15 mouse cellular contexts compared by ENCODE assay signal in genomic region chr6:57106358-57106757, GRCm38 (mm10). TPM values are rescaled to one million over a fixed set of nuclear protein-coding genes. Genes with fewer than 3 reads are reported as not detected.
A peak's percentile ranks its signal among the peaks of the same experiment; 100 is the strongest.
DNase-seq lines count a peak whose midpoint lies in the region; ATAC-seq and TF ChIP-seq lines count a peak whose summit lies in the region.
"Had no signal": no experiment of that assay in that cellular context is flagged by ENCODE, and none has a peak within 500 bp of the region (broad histone marks: within the 10 kb centered on the region; RNA-seq: fewer than 3 reads in every experiment).

No protein-coding gene starts in this region.

- no peaks in the 10 kb centered on the region for H3K36me3 ChIP-seq in liver, embryonic 14.5 days (replicated peaks; ENCODE audit: control insufficient read depth, insufficient read depth, low read depth)
- H3K36me3 ChIP-seq in liver, embryonic 11.5 days (ENCODE audit: control insufficient read depth, insufficient read depth, low read length), result no peaks in the 10 kb centered on the region
- H3K36me3 ChIP-seq: kidney, embryonic 15.5 days had no signal

- no peak overlapping the region for H3K4me3 ChIP-seq in liver, embryonic 14.5 days (ENCODE audit: insufficient read depth in 1 of 2, low read depth in 2 of 2, low read length in 2 of 2)
- H3K4me3 ChIP-seq in liver, embryonic 11.5 days (ENCODE audit: low read depth, low read length), result no peak overlapping the region
- H3K4me3 ChIP-seq: kidney, embryonic 15.5 days had no signal

- peak in 1 of 3 experiments; percentile 1 for DNase-seq in liver, embryonic 14.5 days (ENCODE audit: low read depth in 3 of 3, low spot score in 3 of 3)
- DNase-seq in liver, embryonic 11.5 days (ENCODE audit: low spot score), result no peak
- peak; percentile 6 for DNase-seq in MEL-GATA-1-ER (ENCODE audit: extremely low read depth, low read depth)
- peak; percentile 10 for DNase-seq in c-Kit-positive CD71-positive TER-119-negative erythroid progenitor cells, embryonic 14.5 days (ENCODE audit: low read depth)
- DNase-seq in retina, embryonic 14.5 days (ENCODE audit: low spot score), result peak; percentile 15
- DNase-seq in frontal cortex, postnatal 10 days (ENCODE audit: low spot score in 2 of 2), result no peak
- no peak for DNase-seq in layer of hippocampus, postnatal 14 days (ENCODE audit: low spot score in 2 of 2)
- DNase-seq: cerebellum, adult 8-10 months; gastrocnemius, postnatal 10 days; thymus, postnatal 14 days had no signal

- H3K9ac ChIP-seq in liver, embryonic 14.5 days (replicated peaks), result no peak overlapping the region
- no peak overlapping the region for H3K9ac ChIP-seq in liver, embryonic 11.5 days (ENCODE audit: low read depth, low read length)
- H3K9ac ChIP-seq: kidney, embryonic 15.5 days had no signal

- 41% methylated on average over 1 of the region's 1 CpGs for WGBS in liver, embryonic 14.5 days (ENCODE audit: insufficient replicate concordance)
- 54% methylated on average over 1 of the region's 1 CpGs for WGBS in liver, embryonic 11.5 days

- no peak overlapping the region for H3K27ac ChIP-seq in liver, embryonic 14.5 days
- no peak overlapping the region for H3K27ac ChIP-seq in liver, embryonic 11.5 days (ENCODE audit: low read depth, low read length)
- H3K27ac ChIP-seq: kidney, embryonic 15.5 days had no signal

- no peaks in the 10 kb centered on the region for H3K27me3 ChIP-seq in liver, embryonic 14.5 days (ENCODE audit: control insufficient read depth, insufficient read depth, low read length)
- no peaks in the 10 kb centered on the region for H3K27me3 ChIP-seq in liver, embryonic 11.5 days (replicated peaks; ENCODE audit: control insufficient read depth, insufficient read depth, low read length)
- H3K27me3 ChIP-seq: kidney, embryonic 15.5 days had no signal

- no peak for ATAC-seq in liver, embryonic 14.5 days (ENCODE audit: insufficient read depth)
- no peak for ATAC-seq in liver, embryonic 11.5 days (replicated peaks; ENCODE audit: low FRiP score)
- ATAC-seq: midbrain, embryonic 16.5 days had no signal

- no peaks in the 10 kb centered on the region for H3K9me3 ChIP-seq in liver, embryonic 14.5 days (ENCODE audit: control insufficient read depth, low read length)
- no peaks in the 10 kb centered on the region for H3K9me3 ChIP-seq in liver, embryonic 11.5 days (ENCODE audit: control insufficient read depth, low read length)
- H3K9me3 ChIP-seq: kidney, embryonic 15.5 days had no signal

- H3K4me1 ChIP-seq in liver, embryonic 14.5 days (replicated peaks; ENCODE audit: control insufficient read depth in 2 of 2, insufficient read depth in 2 of 2, low read length in 1 of 2), result no peaks in the 10 kb centered on the region
- no peaks in the 10 kb centered on the region for H3K4me1 ChIP-seq in liver, embryonic 11.5 days (replicated peaks; ENCODE audit: control insufficient read depth, insufficient read depth, low read length)
- H3K4me1 ChIP-seq: kidney, embryonic 15.5 days had no signal

- TF ChIP-seq CTCF in liver, embryonic 14.5 days (IDR thresholded peaks at IDR 0.05; ENCODE audit: low read depth), result peak; percentile 22; the same call in 1 of the 2 replicates

- H3K4me2 ChIP-seq in liver, embryonic 14.5 days (ENCODE audit: low read depth), result no peak overlapping the region
- no peak overlapping the region for H3K4me2 ChIP-seq in liver, embryonic 11.5 days
- H3K4me2 ChIP-seq: kidney, embryonic 15.5 days had no signal

- no peak for TF ChIP-seq EP300 in liver, embryonic 14.5 days (IDR thresholded peaks at IDR 0.05; ENCODE audit: low read depth)

RNA-seq across cellular contexts. Expression of gene Vmn1r10, which starts 2.9 kb away (rescaled TPM):
- polyA plus RNA-seq in liver, embryonic 14.5 days (2012; rRNA removed), result not detected in 2 replicates
- not detected in 2 replicates for polyA plus RNA-seq in liver, embryonic 14.5 days (2014; fragmentation: Nextera tagmentation; extraction: Ambion mirVana)
- polyA plus RNA-seq in liver, embryonic 11.5 days (2014; fragmentation: Nextera tagmentation; extraction: Ambion mirVana), result not detected in 2 replicates
- total RNA-seq in layer of hippocampus, postnatal 14 days (2021), result not detected
- total RNA-seq: gastrocnemius, postnatal 10 days; left cerebral cortex, adult 8-10 months had no signal
- polyA plus RNA-seq: heart, embryonic 16.5 days; kidney, embryonic 15.5 days; lung, embryonic 16.5 days; midbrain, embryonic 16.5 days had no signal

RNA-seq across cellular contexts. Expression of gene Vmn1r11, which starts 26.9 kb away (rescaled TPM):
- not detected in 2 replicates for polyA plus RNA-seq in liver, embryonic 14.5 days (2012; rRNA removed)
- not detected in 2 replicates for polyA plus RNA-seq in liver, embryonic 14.5 days (2014; fragmentation: Nextera tagmentation; extraction: Ambion mirVana)
- not detected in 2 replicates for polyA plus RNA-seq in liver, embryonic 11.5 days (2014; fragmentation: Nextera tagmentation; extraction: Ambion mirVana)
- total RNA-seq in layer of hippocampus, postnatal 14 days (2021), result not detected
- total RNA-seq: gastrocnemius, postnatal 10 days; left cerebral cortex, adult 8-10 months had no signal
- polyA plus RNA-seq: heart, embryonic 16.5 days; kidney, embryonic 15.5 days; lung, embryonic 16.5 days; midbrain, embryonic 16.5 days had no signal

RNA-seq across cellular contexts. Expression of gene Vmn1r9, which starts 39.8 kb away (rescaled TPM):
- polyA plus RNA-seq in liver, embryonic 14.5 days (2012; rRNA removed), result not detected in 2 replicates
- 0.01 TPM in 1 of 2 replicates, not detected in the other for polyA plus RNA-seq in liver, embryonic 14.5 days (2014; fragmentation: Nextera tagmentation; extraction: Ambion mirVana)
- polyA plus RNA-seq in liver, embryonic 11.5 days (2014; fragmentation: Nextera tagmentation; extraction: Ambion mirVana), result not detected in 2 replicates
- not detected for total RNA-seq in layer of hippocampus, postnatal 14 days (2021)
- total RNA-seq: gastrocnemius, postnatal 10 days; left cerebral cortex, adult 8-10 months had no signal
- polyA plus RNA-seq: heart, embryonic 16.5 days; kidney, embryonic 15.5 days; lung, embryonic 16.5 days; midbrain, embryonic 16.5 days had no signal

RNA-seq across cellular contexts. Expression of gene Vmn1r12, which starts 50.4 kb away (rescaled TPM):
- polyA plus RNA-seq in liver, embryonic 14.5 days (2012; rRNA removed), result not detected in 2 replicates
- not detected in 2 replicates for polyA plus RNA-seq in liver, embryonic 14.5 days (2014; fragmentation: Nextera tagmentation; extraction: Ambion mirVana)
- polyA plus RNA-seq in liver, embryonic 11.5 days (2014; fragmentation: Nextera tagmentation; extraction: Ambion mirVana), result not detected in 2 replicates
- not detected for total RNA-seq in layer of hippocampus, postnatal 14 days (2021)
- total RNA-seq: gastrocnemius, postnatal 10 days; left cerebral cortex, adult 8-10 months had no signal
- polyA plus RNA-seq: heart, embryonic 16.5 days; kidney, embryonic 15.5 days; lung, embryonic 16.5 days; midbrain, embryonic 16.5 days had no signal

Comparison
In these comparisons a context has a peak if more than half of its experiments do, and no peak if none do; other contexts are left out.
1. DNase-seq: peak in MEL-GATA-1-ER (single experiment), c-Kit-positive CD71-positive TER-119-negative erythroid progenitor cells, embryonic 14.5 days (single experiment) and retina, embryonic 14.5 days (single experiment); none in liver, embryonic 11.5 days (single experiment), frontal cortex, postnatal 10 days (0 of 2) and layer of hippocampus, postnatal 14 days (0 of 2).